Mouse (Mus musculus): ENCODE data around the gene Clec4e. TPM values are rescaled to one million over a fixed set of nuclear protein-coding genes. Genes with fewer than 3 reads are reported as not detected.
"Not testable (repeated sequence)": the region's sequence is repeated elsewhere in the genome, so short reads cannot be mapped to it uniquely, and the experiment has no call there.

Clec4e gene
- 0.83 and 0.84 TPM in 2 replicates for polyA plus RNA-seq (2015; fragmentation: Nextera tagmentation; extraction: Ambion mirVana)

GRCm38 (mm10) chr6:123289753-123290152 is at the start of gene Clec4e:
Gene Clec4e, minus strand, starts transcription at chr6:123289870.
- Histone ChIP-seq H3K9me3 (replicated peaks) (no peaks in the 10 kb centered on the region), H3K27me3 (no peaks in the 10 kb centered on the region), H3K36me3 (no peaks in the 10 kb centered on the region), H3K9ac (no peak within 1 kb of the TSS), H3K4me1 (replicated peaks) (peaks cover 32% of the 10 kb centered on the region), H3K4me3 (replicated peaks) (no peak within 1 kb of the TSS), H3K27ac (no peak within 1 kb of the TSS), H3K4me2 (no peak within 1 kb of the TSS)
- WGBS (ENCODE audit: insufficient replicate concordance): 53% methylated on average over 4 of the region's 4 CpGs
- ATAC-seq (ENCODE audit: low read depth) (no peak), DNase-seq (no peak)

GRCm38 (mm10) chr6:123332503-123332902 is 42.8 kb upstream of the Clec4e start:
- H3K4me1 ChIP-seq (replicated peaks): no peaks in the 10 kb centered on the region
- H3K27me3 ChIP-seq: no peaks in the 10 kb centered on the region
- DNase-seq (no peak), ATAC-seq (ENCODE audit: low read depth) (no peak)
- WGBS (ENCODE audit: insufficient replicate concordance): 44% methylated on average over 2 of the region's 2 CpGs
- H3K4me2 ChIP-seq: no peak overlapping the region
- no peak overlapping the region for H3K9ac ChIP-seq
- no peaks in the 10 kb centered on the region for H3K9me3 ChIP-seq (replicated peaks)
- no peak overlapping the region for H3K4me3 ChIP-seq (replicated peaks)
- H3K27ac ChIP-seq: no peak overlapping the region
- H3K36me3 ChIP-seq: no peaks in the 10 kb centered on the region

GRCm38 (mm10) chr6:123308033-123308432 is 18.4 kb upstream of the Clec4e start, which contains the start of gene Vmn2r19:
Gene Vmn2r19, plus strand, starts transcription at chr6:123308333.
- no peak for ATAC-seq (ENCODE audit: low read depth)
- Histone ChIP-seq H3K9ac (no peak within 1 kb of the TSS), H3K4me3 (replicated peaks) (no peak within 1 kb of the TSS), H3K4me2 (no peak within 1 kb of the TSS), H3K9me3 (replicated peaks) (no peaks in the 10 kb centered on the region), H3K27me3 (no peaks in the 10 kb centered on the region), H3K36me3 (no peaks in the 10 kb centered on the region), H3K4me1 (replicated peaks) (peaks cover 11% of the 10 kb centered on the region), H3K27ac (no peak within 1 kb of the TSS)
- no peak for DNase-seq
- 76% methylated on average over 2 of the region's 2 CpGs for WGBS (ENCODE audit: insufficient replicate concordance)

GRCm38 (mm10) chr6:123306315-123306714 is 16.6 kb upstream of the Clec4e start:
- not testable (repeated sequence) for H3K4me2 ChIP-seq; H3K27ac ChIP-seq; H3K36me3 ChIP-seq; H3K27me3 ChIP-seq; H3K4me3 ChIP-seq (replicated peaks); H3K9ac ChIP-seq; H3K9me3 ChIP-seq (replicated peaks)
- DNase-seq: peak; percentile 14
- WGBS (ENCODE audit: insufficient replicate concordance): 33% methylated on average over 7 of the region's 7 CpGs
- peak; percentile 79 for ATAC-seq (ENCODE audit: low read depth)
- H3K4me1 ChIP-seq (replicated peaks): peaks cover 11% of the 10 kb centered on the region

- Histone ChIP-seq H3K9ac (no peak overlapping the region), H3K9me3 (replicated peaks) (no peaks in the 10 kb centered on the region), H3K4me3 (replicated peaks) (no peak overlapping the region), H3K27me3 (no peaks in the 10 kb centered on the region), H3K4me2 (no peak overlapping the region), H3K27ac (0 out of 2 replicates have a peak overlapping the region, but pooled peaks have one; percentile 29), H3K4me1 (replicated peaks) (peaks cover 34% of the 10 kb centered on the region), H3K36me3 (no peaks in the 10 kb centered on the region)
- DNase-seq: peak; percentile 7
- no peak for ATAC-seq (ENCODE audit: low read depth)
- 40% methylated on average over 1 of the region's 1 CpGs for WGBS (ENCODE audit: insufficient replicate concordance)
These were observed 7.0 kb upstream of the Clec4e start for GRCm38 (mm10) chr6:123296687-123297086.

GRCm38 (mm10) chr6:123293509-123293908 is 3.8 kb upstream of the Clec4e start:
- H3K4me2 ChIP-seq: peak overlapping the region; percentile 45

GRCm38 (mm10) chr6:123292751-123293400 is 3.2 kb upstream of the Clec4e start:
- Histone ChIP-seq H3K9me3 (replicated peaks) (no peaks in the 10 kb centered on the region), H3K4me1 (replicated peaks) (peaks cover 51% of the 10 kb centered on the region), H3K27ac (peak overlapping the region; percentile 98), H3K4me3 (replicated peaks) (no peak overlapping the region), H3K27me3 (no peaks in the 10 kb centered on the region), H3K4me2 (peak overlapping the region; percentile 51), H3K36me3 (no peaks in the 10 kb centered on the region), H3K9ac (peak overlapping the region; percentile 44)
- ATAC-seq (ENCODE audit: low read depth) (peak; percentile 99), DNase-seq (peak; percentile 73)
- WGBS (ENCODE audit: insufficient replicate concordance): 93% methylated on average over 1 of the region's 1 CpGs

More at GRCm38 (mm10) chr6:123293509-123293908, 3.8 kb upstream of the Clec4e start:
- H3K36me3 ChIP-seq; H3K4me3 ChIP-seq (replicated peaks); H3K27me3 ChIP-seq; H3K9ac ChIP-seq; H3K9me3 ChIP-seq (replicated peaks): not testable (repeated sequence)
- peak; percentile 7; the same call in 1 of the 2 replicates for ATAC-seq (ENCODE audit: low read depth)
- 35% methylated on average over 11 of the region's 11 CpGs for WGBS (ENCODE audit: insufficient replicate concordance)
- peaks cover 51% of the 10 kb centered on the region for H3K4me1 ChIP-seq (replicated peaks)
- H3K27ac ChIP-seq: peak overlapping the region; percentile 91
- peak; percentile 39 for DNase-seq

- H3K4me3 ChIP-seq (replicated peaks): no peak overlapping the region
- H3K4me1 ChIP-seq (replicated peaks): peaks cover 28% of the 10 kb centered on the region
- H3K4me2 ChIP-seq: no peak overlapping the region
- no peak for ATAC-seq (ENCODE audit: low read depth)
- no peaks in the 10 kb centered on the region for H3K9me3 ChIP-seq (replicated peaks)
- no peaks in the 10 kb centered on the region for H3K36me3 ChIP-seq
- no peak overlapping the region for H3K27ac ChIP-seq
- DNase-seq: no peak
- H3K9ac ChIP-seq: no peak overlapping the region
- no peaks in the 10 kb centered on the region for H3K27me3 ChIP-seq
- 36% methylated on average over 10 of the region's 10 CpGs for WGBS (ENCODE audit: insufficient replicate concordance)
These were observed 739 bp downstream of the Clec4e start for GRCm38 (mm10) chr6:123288931-123289330.

GRCm38 (mm10) chr6:123286311-123286710 is 3.4 kb downstream of the Clec4e start:
- Histone ChIP-seq H3K4me1 (replicated peaks) (peaks cover 17% of the 10 kb centered on the region), H3K4me3 (replicated peaks) (no peak overlapping the region), H3K27me3 (no peaks in the 10 kb centered on the region), H3K27ac (no peak overlapping the region), H3K9ac (no peak overlapping the region), H3K36me3 (no peaks in the 10 kb centered on the region), H3K4me2 (no peak overlapping the region), H3K9me3 (replicated peaks) (no peaks in the 10 kb centered on the region)
- ATAC-seq (ENCODE audit: low read depth) (no peak), DNase-seq (no peak)
- WGBS (ENCODE audit: insufficient replicate concordance): 15% methylated on average over 2 of the region's 2 CpGs

GRCm38 (mm10) chr6:123279443-123279842 is 10.2 kb downstream of the Clec4e start:
- no peaks in the 10 kb centered on the region for H3K9me3 ChIP-seq (replicated peaks)
- DNase-seq (no peak), ATAC-seq (ENCODE audit: low read depth) (no peak)
- H3K27ac ChIP-seq: no peak overlapping the region
- 81% methylated on average over 2 of the region's 2 CpGs for WGBS (ENCODE audit: insufficient replicate concordance)
- no peak overlapping the region for H3K4me2 ChIP-seq
- no peaks in the 10 kb centered on the region for H3K27me3 ChIP-seq
- no peak overlapping the region for H3K4me3 ChIP-seq (replicated peaks)
- no peaks in the 10 kb centered on the region for H3K4me1 ChIP-seq (replicated peaks)
- no peaks in the 10 kb centered on the region for H3K36me3 ChIP-seq
- no peak overlapping the region for H3K9ac ChIP-seq

GRCm38 (mm10) chr6:123266945-123267344 is 22.7 kb downstream of the Clec4e start:
- Histone ChIP-seq H3K27ac (peak overlapping the region; percentile 23; the same call in 1 of the 2 replicates), H3K4me3 (replicated peaks) (no peak overlapping the region), H3K36me3 (no peaks in the 10 kb centered on the region), H3K9me3 (replicated peaks) (no peaks in the 10 kb centered on the region), H3K4me2 (no peak overlapping the region), H3K9ac (no peak overlapping the region), H3K4me1 (replicated peaks) (peaks cover 9% of the 10 kb centered on the region), H3K27me3 (no peaks in the 10 kb centered on the region)
- ATAC-seq (ENCODE audit: low read depth) (peak; percentile 41; the same call in 1 of the 2 replicates), DNase-seq (no peak)
- WGBS (ENCODE audit: insufficient replicate concordance): 13% methylated on average over 5 of the region's 5 CpGs

GRCm38 (mm10) chr6:123265809-123266208 is 23.9 kb downstream of the Clec4e start:
- Histone ChIP-seq H3K9ac (no peak overlapping the region), H3K4me1 (replicated peaks) (peaks cover 9% of the 10 kb centered on the region), H3K27me3 (no peaks in the 10 kb centered on the region), H3K9me3 (replicated peaks) (no peaks in the 10 kb centered on the region), H3K36me3 (no peaks in the 10 kb centered on the region), H3K4me2 (no peak overlapping the region), H3K4me3 (replicated peaks) (no peak overlapping the region), H3K27ac (peak overlapping the region; percentile 40)
- DNase-seq: no peak
- peak; percentile 78 for ATAC-seq (ENCODE audit: low read depth)
- 79% methylated on average over 4 of the region's 4 CpGs for WGBS (ENCODE audit: insufficient replicate concordance)

Data from liver, embryonic 13.5 days (tissue).